Mouse (Mus musculus): ENCODE measurements around the gene Rab4b.

Rab4b gene

GRCm38 (mm10) chr7:27158171-27158570 lies 20.5 kb downstream of the Rab4b start:
- no peak for DNase-seq

DNA sequence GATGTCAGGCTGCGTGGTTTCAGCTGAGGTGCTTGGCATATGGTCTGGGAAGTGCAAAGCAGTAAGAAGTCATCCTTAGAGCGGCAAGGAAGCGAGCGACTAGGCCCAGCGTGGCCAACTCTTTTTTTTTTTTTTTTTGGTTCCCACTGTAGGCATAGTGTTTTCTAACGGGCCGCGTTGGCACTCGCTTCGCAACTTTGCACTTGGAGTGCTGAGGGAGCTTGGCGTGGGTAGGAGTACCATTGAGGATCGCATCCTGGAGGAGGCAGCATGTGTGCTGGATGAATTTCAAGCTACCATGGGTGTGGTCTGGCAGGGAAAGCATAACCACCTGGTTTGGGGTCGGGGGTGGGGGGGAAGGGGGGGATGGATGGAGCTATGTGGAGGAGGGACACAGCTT lies 22.7 kb downstream of the Rab4b start:
- no peak for DNase-seq

DNA sequence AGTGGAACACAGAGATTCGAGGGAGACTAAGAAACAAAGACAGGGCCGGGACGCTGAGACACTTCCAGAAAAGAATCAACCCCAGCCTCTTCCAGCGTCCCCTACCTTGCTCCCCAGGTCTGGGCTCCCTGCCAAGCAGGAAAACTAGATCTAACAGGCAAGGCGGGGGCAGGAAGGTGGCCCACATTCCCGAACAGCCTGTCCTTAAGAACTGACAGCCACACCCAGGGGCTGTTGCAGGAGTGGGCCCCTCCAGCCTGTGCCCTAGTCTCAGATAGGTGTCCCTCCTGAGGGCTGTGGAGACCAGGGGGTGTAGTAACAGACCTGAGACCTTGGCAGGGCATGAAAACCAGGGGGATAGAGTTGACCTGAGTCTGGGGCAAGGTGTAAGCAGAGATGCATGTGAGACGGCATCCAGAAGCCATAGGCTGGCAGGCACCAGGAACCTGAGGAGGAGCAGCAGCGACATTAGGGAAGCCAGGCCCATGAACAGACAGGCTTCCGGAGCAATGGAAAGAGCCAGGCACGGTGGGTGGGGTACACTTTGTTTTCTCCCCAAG lies 25.4 kb downstream of the Rab4b start, which contains the start of gene Cyp2t4:
Gene Cyp2t4 (plus strand): TSS at position 510 of the 560 bp plus-strand sequence.
- DNase-seq = peak; percentile 71

DNA sequence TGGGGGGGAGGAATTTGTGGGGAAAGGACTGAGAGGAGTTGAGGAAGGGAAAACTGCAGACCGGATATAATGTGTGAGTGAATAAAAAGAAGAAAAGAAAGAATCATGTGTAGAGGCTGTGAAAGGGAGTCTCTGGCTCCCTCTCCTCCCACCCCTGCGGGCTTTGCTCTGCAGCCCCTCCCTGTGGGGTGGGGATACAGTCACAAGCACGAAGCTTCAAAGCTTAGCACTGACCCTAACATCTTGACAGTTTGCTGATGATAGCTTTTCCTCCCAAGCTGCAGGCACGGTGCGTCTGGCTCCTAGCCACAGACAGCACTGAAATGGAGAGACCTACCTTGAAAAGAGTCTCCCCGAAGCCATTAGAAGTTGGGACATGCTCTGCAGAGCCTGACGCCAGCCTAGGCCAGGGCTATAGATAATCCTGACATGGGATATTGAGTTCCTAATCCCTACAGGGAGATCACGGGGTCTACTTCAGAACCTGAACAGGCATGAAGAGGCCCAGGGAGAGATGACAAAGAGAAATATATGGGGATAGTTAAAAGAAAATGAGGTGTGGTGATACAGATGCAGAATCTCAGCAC lies 42.2 kb downstream of the Rab4b start:
- no peak for DNase-seq

- DNase-seq = no peak
These were observed 44.9 kb downstream of the Rab4b start for GRCm38 (mm10) chr7:27133757-27134156.

DNA sequence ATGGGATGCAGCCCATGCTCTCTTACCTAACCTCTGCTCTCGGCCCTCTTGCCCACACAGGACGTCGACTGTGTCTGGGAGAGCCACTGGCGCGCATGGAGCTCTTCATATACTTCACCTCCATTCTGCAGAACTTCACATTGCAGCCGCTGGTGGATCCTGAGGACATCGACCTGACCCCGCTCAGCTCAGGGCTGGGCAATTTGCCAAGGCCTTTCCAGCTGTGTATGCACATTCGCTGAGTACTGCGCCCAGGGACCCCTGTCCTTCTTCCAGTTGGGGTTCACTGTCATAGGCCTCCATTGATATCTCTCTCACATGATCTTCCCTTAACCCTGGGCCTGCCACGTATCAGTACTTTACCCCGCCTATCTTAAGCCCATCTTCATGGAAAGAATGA lies 45.5 kb downstream of the Rab4b start:
- DNase-seq = peak; percentile 17

DNA sequence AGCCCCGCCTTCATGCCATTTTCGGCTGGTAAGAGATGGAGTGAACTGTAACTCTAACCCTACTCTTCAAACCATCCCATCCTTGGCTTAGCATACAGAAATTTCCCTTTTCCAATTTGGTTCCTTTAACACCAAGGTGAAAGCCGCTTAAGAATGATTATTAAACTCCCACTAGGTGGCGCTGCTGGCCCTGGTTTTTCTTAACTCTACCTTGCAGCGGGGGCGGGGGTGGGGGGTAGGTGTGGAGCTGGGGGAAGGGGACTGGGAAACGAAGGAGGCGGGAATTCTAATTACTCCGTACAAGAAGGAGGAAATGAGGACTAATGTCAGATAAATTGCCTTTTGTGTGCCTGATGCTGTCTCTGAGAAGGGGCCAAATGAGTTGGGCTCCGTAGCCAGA lies 46.1 kb downstream of the Rab4b start:
- DNase-seq = peak; percentile 76

- DNase-seq = no peak
These were observed 47.3 kb downstream of the Rab4b start for GRCm38 (mm10) chr7:27131387-27131786.

DNA sequence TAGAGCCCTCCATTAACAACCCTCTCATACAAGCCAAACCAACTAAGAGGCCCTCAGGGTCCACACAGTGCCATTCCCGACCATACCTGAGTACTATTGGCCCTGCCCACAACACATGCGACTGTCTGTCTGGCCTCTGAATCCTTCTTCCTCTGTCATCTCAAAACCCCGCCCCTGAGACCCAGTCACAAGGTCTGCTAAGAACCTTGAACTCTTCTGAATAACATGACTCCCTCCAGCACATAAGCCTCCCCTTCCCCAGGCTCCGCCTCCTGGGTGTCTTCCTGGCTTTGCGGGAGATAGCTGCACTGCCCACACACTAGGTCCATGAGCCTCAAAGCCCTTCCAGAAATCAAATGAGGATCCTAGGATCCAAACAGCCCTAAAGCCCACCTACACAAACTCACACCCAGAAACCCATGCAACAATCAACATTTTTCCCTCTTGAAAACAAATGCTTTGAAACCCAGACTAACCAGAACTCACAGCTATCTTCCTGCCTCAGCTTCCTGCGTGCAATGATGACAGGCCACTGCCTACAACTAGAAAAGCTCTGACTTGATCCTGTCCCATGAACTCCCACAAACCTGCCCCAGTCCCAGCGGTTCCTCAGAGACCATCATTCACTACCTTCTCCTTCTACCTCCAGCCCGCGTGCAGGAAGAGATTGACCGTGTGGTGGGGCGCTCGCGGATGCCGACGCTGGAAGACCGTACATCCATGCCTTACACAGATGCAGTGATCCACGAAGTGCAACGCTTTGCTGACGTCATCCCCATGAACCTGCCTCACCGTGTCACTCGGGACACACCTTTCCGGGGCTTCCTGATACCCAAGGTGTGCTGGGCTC lies 48.0 kb downstream of the Rab4b start:
- DNase-seq = no peak

- DNase-seq = no peak
These were observed 48.9 kb downstream of the Rab4b start for GRCm38 (mm10) chr7:27129811-27130210.

DNA sequence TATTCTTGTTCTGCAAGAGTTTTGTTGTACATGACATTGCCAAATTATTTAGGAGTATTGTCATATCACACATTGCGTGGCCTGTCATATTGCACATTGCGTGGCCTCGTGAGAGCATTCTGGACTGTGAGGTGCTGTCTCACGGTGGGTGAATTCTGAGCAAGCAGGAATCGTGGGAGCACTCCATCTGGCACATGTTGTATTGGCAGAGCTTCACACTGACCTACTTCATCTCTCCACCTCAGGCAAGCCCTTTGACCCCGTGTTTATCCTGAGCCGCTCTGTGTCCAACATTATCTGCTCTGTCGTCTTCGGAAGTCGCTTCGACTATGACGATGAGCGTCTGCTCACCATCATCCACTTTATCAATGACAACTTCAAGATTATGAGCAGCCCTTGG lies 49.8 kb downstream of the Rab4b start:
- DNase-seq = no peak

DNA sequence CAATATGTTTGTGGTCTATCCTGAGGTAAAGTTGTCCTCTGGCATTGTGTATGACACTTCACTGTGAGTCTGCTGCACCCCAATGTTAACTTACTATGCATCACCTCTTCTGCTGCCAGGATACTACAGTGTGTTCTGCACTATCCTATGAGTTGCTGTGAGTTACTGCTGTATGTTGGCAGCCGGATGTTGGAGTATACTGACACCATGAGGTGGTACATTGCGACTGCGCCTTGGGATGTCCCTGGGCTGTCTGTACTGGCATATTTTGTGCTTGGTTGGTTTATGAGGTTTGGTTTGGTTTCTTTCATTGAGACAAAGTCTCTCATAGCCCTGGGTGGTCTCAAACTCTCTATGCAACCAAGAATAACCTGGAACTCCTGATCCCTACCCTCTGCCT lies 50.5 kb downstream of the Rab4b start:
- peak; percentile 48 for DNase-seq

- no peak for DNase-seq
These were observed 53.7 kb downstream of the Rab4b start for GRCm38 (mm10) chr7:27124969-27125368.

GRCm38 (mm10) chr7:27124305-27124832 lies 54.3 kb downstream of the Rab4b start:
- DNase-seq = no peak

DNA sequence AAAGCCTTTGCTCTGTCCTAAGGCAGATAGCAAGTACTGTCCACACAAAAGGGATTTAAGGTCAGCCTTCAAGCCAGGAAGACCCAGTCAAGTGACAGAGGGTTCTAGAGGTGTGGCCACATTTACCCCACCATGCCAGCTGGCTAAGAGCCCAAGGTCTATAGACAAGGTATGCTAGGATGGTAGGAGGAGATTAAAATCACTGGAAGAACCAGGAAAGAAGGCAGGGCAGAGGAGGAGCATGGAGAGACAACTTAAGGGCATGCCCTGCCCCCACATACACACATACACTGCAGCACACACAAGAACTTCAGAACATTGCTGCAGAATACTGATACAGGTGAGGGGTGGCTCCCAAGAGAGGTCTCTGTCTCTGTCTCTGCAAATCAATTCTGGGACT lies 59.0 kb downstream of the Rab4b start, which contains the start of gene Cyp2f2:
Gene Cyp2f2 (plus strand): TSS at position 234 of the 400 bp plus-strand sequence.
- DNase-seq = no peak
